Mouse (Mus musculus) right cerebral cortex, adult 18-20 months (tissue): Measurements from ENCODE around the gene Suox.
A peak's percentile ranks its signal among the peaks of the same experiment; 100 is the strongest.
"Not testable (repeated sequence)": the region's sequence is repeated elsewhere in the genome, so short reads cannot be mapped to it uniquely, and the experiment has no call there.

Experiments
- DNase-seq: peaks from one replicate; pipeline ENCODE4 v3.0.0; 2022; ENCODE audit warnings: mixed read lengths

Suox gene

DNA sequence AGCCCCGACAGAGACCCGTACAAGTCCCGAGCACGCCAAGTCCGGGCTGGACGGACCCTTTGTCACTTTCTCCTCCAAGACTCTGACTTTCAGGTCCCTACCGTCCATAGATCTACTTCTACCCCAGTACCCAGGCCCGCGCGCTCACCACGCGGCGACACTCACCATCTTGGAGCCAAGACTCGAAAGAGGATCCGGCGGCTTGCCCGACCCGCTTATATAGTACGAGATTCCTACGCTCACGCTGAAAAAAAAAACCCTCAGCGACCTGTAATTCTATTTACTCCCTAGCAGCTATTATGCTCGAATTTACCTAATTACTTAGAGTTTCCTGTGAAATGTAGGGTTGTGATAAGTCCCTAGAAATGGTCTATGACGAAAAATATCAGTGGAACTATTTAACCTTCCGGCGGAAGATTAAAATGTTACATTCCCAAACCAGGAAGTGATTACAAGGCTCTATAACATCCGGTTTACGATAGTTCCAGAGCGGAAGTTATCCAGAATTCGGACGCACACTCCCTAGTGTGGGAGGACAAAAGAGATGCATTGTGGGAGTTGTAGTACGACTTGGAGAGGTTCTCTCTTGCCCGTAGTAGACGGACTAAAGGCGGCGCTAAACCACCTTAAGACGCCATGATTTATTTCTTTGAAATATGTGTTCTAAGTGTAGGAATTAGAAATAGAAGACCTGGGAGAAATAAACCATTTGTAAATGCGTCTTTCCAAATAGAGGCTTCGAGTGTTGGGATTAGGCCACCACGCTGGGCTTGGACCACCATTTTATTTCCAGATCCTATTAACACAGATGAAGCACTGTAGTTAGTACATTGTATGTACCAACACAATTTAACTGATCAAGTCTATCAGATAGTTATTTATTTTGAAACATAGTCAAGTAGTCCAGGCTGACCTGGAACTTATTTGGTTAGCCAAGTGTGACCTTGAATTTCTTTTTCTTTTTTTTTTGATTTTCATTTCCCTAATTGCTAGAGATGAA is 47.3 kb downstream of the Suox start, which contains the start of gene Rps26:
Gene Rps26 (minus strand): TSS at position 437 of the 1,000 bp plus-strand sequence.
- DNase-seq = peak; percentile 95

DNA sequence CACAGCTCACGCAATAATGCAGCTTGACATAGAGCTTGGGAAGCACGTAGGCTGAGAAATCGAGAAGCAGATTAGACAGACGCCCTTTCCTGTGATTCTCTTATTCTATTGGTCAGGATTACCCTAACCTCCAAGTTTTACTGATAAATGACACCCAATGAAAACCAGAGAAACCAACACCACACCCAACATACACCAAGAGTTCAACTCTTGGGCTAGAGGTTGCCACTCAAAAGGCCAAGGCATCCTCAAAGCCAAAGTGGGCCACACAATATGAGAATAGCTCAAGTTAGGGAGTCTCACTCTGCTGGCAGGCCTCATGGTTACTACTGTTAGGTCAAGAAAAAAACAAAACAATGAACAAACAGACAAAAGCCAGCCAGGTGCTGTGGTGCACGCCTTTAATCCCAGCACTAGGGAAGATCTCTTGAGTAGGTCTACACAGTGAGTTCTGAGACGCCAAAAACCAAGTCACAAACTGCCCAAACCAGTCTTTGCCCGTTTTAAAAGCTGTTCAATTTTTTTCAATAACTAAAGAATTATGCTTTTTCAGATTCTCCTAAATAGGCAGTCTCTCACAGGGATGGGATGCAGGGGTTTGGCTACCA is 48.5 kb downstream of the Suox start:
- DNase-seq = no peak

DNA sequence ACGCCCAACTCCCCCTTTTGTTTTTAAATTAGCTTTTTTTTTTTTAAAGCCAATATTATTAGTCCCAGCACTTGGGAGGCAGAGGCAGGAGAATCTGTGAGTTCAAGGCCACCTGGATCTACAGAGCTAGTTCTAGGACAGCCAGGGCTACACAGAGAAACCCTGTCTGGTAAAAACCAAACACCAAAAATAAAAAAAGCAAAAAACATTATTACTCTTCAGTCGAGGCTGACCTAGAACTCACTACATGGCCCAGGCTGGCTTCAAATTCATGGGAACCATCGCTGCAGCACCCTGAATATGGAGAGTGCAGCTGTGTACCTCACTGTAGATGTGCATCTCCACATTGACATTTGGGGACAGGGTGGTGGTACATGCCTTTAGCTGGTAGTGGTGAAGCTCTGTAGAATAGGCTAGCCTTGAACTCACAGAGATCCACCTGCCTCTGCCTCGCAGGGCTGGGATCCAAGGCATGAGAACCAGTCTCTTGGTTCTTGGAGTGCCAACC is 50.7 kb downstream of the Suox start:
- DNase-seq = not testable (repeated sequence)

DNA sequence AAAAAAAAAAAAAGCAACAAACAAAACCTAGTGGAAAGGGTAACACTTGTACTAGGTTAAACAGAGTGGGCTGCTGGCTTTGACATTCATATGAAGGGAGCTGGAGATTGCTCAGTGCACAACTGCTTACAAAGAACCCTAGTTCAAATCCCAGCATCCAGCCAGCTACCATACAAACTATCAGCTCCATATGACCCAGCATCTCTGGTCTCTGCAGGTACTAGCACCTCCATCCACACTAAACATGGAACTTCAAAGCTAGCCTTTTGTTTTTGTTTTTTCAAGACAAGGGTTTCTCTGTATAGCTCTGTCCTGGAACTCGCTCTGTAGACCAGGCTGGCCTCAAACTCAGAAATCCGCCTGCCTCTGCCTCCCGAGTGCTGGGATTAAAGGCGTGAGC is 51.2 kb downstream of the Suox start:
- no peak for DNase-seq

DNA sequence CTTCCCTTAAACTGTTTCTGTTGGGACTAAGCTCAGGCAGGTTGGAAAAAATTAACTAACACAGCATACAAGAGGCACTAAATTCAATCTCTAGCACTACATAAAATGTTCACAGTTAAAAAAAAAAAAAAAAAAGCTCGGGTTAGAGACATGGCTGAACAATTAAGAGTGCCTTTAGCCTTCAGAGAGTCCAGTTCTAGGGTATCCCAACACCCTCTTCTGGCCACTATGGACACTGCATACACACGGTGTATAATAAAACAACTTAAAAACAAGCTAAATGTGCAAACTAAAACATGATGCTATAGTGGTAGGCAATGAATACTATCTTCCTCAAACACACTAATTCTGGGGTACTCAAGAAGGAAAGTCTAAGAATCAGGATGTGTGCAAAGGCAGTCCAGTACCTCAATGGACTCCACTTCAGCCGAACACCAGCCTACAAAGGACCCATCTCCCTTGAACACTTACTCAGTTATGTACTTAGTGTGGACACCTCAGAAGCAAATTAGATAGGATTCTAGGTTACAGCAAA is 51.8 kb downstream of the Suox start:
- no peak for DNase-seq

DNA sequence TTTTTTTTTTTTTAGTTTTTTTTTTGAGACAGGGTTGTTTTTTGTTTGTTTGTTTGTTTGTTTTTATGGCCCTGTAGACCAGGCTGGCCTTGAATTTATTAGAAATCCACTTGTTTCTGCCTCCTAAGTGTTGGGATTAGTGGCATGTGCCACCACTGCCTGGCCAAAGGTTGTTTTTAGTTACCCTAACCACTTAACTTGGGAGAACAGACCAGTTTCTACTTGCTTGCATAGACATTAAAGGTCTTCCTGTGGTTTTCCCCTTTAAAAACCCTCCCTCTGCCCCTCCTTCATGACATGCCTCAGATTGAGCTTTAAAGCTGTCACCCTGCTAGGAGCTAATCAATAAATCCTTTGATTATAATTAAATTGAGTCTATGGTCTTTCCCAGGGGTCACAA is 53.6 kb downstream of the Suox start:
- no peak for DNase-seq
